Mouse (Mus musculus): ENCODE data around the gene Tceal8. TPM values are rescaled to one million over a fixed set of nuclear protein-coding genes. Genes with fewer than 3 reads are reported as not detected.
"Not testable (repeated sequence)": the region's sequence is repeated elsewhere in the genome, so short reads cannot be mapped to it uniquely, and the experiment has no call there.

Gene Tceal8
- 10 to 100 TPM; 30.2 to 41.4 (median 34.4) TPM for total RNA-seq (2022)

- DNase-seq (ENCODE audit: low spot score in 2 of 2): peak; percentile 72 to 83
These were observed at the start of gene Tceal8 for GRCm38 (mm10) chrX:136172118-136172551. TSS of gene Tceal8 (minus strand) at chrX:136172342.

DNA sequence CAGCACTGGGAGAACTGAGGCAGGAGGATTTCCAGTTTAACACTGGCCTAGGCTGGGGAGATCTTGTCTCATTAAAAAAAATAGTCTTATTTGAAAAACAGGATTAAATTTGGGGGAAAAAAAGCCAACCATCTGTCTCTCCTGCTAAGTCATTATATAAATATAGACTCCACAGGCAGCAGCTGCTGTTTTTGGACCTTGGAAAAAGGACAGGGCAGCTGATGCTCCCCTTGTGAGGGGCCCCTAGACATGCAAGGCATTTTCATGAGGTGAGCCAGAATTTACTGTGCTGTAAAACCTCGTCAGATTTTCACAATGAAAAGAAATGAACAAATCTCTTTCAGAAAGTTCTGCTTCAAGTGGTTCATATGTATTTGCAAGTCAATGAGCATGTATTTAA is 44.2 kb upstream of the Tceal8 start:
- DNase-seq (ENCODE audit: low spot score in 2 of 2): no peak

GRCm38 (mm10) chrX:136214729-136215677 is 42.9 kb upstream of the Tceal8 start, which contains the start of the genes Tceal7 and Bex1:
TSS of gene Tceal7 (plus strand) at chrX:136214779.
TSS of gene Bex1 (minus strand) at chrX:136215513.
- not testable (repeated sequence) for DNase-seq (ENCODE audit: low spot score in 2 of 2)

- no peak for DNase-seq (ENCODE audit: low spot score in 2 of 2)
These were observed 41.3 kb upstream of the Tceal8 start for GRCm38 (mm10) chrX:136213396-136213795.

GRCm38 (mm10) chrX:136204406-136204805 is 32.3 kb upstream of the Tceal8 start:
- DNase-seq (ENCODE audit: low spot score in 2 of 2): no peak

GRCm38 (mm10) chrX:136203664-136204066 is 31.5 kb upstream of the Tceal8 start, which contains the start of gene Tceal5:
TSS of gene Tceal5 (minus strand) at chrX:136203876.
- peak; percentile 36 to 51 for DNase-seq (ENCODE audit: low spot score in 2 of 2)

- DNase-seq (ENCODE audit: low spot score in 2 of 2): no peak
These were observed 31.1 kb upstream of the Tceal8 start for GRCm38 (mm10) chrX:136203257-136203656.

DNA sequence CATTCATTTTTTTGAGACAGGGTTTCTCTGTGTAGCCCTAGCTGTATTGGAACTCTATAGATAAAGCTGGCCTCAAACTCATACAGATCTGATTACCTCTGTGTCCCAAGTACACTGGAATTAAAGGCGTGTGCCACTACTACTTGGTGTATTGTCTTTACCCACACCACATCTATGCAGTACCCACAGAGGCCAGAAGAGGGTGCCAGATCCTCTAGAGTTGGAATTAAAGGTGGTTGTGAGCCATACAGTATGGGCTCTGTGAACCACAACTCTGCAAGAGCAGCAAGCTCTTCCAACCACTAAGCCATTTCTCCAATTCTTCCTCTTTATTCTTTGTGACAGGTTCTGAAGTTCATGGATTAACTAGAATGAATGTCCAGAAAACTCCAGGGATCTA is 24.7 kb upstream of the Tceal8 start:
- DNase-seq (ENCODE audit: low spot score in 2 of 2): no peak

- DNase-seq (ENCODE audit: low spot score in 2 of 2): no peak
These were observed 23.2 kb upstream of the Tceal8 start for GRCm38 (mm10) chrX:136195193-136195944.

DNA sequence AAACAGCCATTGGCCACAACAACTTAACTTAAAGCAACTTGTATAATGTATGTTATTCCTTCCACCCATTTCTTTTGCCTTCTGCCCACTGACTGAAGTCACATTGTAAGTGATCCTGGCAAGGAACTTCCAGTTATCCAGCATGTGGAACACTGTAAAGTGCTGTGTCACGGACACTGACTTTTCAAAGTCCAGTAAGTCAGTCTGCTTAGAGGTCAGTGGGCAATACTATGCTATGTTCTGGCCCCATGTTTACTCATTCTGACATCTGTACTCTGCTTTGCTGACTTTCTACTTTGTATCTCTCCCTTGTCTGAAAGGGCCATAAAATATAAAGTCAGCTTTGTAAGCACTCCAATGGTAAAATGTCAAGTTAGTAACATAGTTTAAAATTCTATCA is 11.0 kb upstream of the Tceal8 start:
- no peak for DNase-seq (ENCODE audit: low spot score in 2 of 2)

DNA sequence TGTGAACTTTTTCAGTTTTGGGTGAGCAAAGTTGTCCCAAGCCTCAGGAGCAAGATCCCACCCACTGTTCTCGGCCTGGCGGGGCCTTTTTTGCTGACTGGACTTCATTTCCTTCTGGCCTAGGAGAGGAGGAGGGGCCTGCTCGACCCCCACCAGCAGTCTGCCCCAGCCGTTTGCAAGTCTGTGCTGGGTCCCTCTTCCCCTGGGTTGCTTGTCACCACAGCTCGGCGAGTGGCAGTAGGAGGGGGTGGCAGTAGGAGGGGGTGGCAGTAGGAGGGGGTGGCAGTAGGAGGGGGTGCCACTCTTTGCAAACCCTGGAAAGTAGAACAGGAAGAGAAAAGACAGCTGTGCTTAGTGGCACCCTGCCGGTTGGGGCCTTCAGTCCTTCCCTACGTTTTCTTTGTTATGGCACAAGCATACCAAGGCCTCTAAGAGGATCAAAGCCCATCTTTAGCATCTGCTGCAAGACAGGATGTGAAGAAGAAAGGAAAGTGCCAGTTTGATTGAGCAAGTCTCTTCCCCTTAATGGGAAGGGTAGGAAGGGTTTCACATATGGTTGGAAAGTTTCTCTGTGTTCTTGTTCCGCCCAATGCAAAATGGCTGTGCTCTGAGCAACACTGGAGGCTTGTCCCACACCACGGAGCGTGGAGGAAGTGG is 8.9 kb upstream of the Tceal8 start:
- no peak for DNase-seq (ENCODE audit: low spot score in 2 of 2)

GRCm38 (mm10) chrX:136172786-136173185 is 644 bp upstream of the Tceal8 start:
- DNase-seq (ENCODE audit: low spot score in 2 of 2): no peak

DNA sequence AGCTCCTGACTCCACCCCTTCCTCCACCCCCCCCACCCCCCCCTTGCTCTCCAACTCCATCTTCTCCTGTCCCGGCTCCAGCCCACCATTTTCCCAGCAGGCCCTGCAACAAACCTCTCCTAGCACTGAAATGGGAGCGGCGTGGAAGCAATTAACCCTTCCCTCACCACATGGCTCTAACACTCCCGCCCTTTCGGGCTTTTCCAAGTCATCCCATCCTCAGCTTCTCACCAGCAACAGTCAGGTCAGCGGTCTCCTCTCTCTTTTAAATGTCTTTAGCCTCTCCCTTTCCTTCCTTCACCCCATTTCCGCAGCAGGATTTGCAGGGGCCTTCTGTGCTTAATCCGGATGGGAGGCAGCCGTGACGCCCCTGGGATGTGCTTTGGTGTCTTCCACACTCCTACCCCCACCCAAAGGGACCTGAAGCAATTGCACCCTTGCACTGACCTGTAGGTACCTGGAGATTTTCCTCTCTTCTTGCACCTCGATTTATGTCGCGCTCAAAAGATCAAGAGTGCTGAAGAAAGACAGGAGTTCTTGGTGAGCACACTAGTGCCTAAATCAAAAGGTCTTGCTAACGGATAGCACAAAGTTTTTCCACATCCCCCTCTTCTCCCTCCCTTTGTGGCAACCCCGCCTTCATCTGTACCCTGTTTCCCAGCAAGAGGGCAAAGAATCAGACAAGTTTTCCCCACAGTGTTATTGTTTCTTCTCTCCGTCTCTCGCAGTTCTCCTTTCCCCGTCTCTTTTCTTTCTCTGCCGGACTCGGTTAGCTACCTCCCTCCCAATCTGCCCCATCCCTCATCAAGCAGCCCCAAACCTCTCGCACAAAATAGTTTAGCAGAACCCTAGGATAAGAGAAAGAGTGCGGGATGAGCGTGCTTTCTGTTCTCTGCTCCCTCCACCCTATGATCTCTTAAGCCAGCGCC is 689 bp downstream of the Tceal8 start:
- DNase-seq (ENCODE audit: low spot score in 2 of 2): peak; percentile 22 to 34

DNA sequence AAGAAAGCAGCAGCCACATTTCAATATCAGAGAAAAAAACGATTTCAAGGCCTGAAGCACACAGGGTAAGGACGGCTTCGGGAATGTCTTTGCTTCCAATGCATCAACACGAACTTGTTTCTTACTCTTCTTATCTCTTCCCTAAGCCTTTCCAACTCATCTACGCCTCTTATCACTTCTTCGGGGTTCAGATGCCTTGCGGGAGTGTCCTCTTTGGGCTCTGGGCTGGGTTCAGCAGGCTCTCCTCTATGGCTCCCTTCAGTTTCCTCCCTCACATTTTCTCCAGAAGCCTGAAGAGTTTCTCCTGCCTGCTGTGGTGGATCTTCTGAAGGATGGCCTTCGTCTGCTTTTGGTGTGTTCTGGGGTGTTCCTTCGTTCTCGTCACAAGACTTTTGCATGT is 1.5 kb downstream of the Tceal8 start:
- DNase-seq (ENCODE audit: low spot score in 2 of 2): no peak

DNA sequence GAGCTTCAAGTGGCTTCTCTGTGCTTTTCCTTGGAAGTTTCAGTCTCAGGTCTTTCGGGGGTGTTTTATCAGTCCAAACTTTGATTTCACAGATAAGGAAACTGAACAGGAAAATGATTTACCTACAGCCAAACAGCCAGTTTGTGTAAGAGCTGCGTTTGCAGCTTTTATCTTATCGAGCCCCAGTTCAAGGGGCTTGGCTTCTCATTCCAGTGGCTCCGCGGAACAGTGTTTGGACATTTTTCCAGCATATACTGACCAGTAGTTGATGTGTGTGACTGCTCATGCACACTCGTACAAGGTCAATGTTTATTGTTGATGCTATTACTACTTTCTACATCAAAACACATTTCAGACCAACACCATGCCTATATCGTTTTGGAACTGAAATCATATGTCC is 27.9 kb downstream of the Tceal8 start:
- no peak for DNase-seq (ENCODE audit: low spot score in 2 of 2)

- DNase-seq (ENCODE audit: low spot score in 2 of 2): no peak
These were observed 28.4 kb downstream of the Tceal8 start for GRCm38 (mm10) chrX:136143711-136144110.

DNA sequence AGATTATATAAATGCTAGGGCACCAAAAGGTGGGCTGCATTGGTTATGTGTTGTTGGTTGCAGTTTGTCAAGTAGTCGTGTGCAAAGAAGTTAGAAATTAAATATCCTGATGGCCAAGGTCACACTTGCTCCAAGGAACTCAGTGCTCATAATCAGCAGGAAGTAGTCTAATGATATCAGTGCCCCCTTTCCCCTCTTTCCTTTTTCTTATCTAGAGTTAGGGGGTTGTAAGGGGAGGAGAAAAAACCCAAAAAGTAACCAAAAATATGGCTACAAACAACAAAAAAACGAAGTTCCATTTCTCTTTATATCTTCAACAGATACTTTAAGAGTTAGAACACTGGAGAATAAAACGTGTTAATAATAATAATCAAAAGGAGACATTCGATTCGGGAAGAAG is 30.8 kb downstream of the Tceal8 start:
- no peak for DNase-seq (ENCODE audit: low spot score in 2 of 2)

GRCm38 (mm10) chrX:136139640-136140004 is 32.5 kb downstream of the Tceal8 start:
- DNase-seq (ENCODE audit: low spot score in 2 of 2): not testable (repeated sequence)

GRCm38 (mm10) chrX:136138827-136139639 is 33.1 kb downstream of the Tceal8 start, which contains the start of gene Bex4:
TSS of gene Bex4 (plus strand) at chrX:136138996.
- DNase-seq (ENCODE audit: low spot score in 2 of 2): not testable (repeated sequence)

All from layer of hippocampus, adult 8-10 months (tissue).